Mouse (Mus musculus): ENCODE measurements at regions not wholly inside any gene's neighbourhood (a gene's known extent, or its start where the extent isn't known, plus 50 kb on each side); places are given as distances from the start of the nearest gene placed in this dataset.

- no peak for TF ChIP-seq POLR2A (IDR thresholded peaks at IDR 0.05; ENCODE audit: low read depth, low read length)
- TF ChIP-seq CTCF (IDR thresholded peaks at IDR 0.05; ENCODE audit: extremely low read depth, insufficient read length, insufficient replicate concordance, low read depth, low read length), result no peak
Observed at GRCm38 (mm10) chr15:62191641-62192040, 1268.8 kb upstream of the A1bg start.

Measured in small intestine, adult 2 months (tissue).